Mouse (Mus musculus): Measurements from ENCODE around the gene Rapsn. TPM values are rescaled to one million over a fixed set of nuclear protein-coding genes. Genes with fewer than 3 reads are reported as not detected.
A peak's percentile ranks its signal among the peaks of the same experiment; 100 is the strongest.
"Not testable (repeated sequence)": the region's sequence is repeated elsewhere in the genome, so short reads cannot be mapped to it uniquely, and the experiment has no call there.

The Rapsn gene
- total and polyA plus RNA-seq, 2 experiments from 2014 or later: 1.1 TPM; not detected in 1

DNA sequence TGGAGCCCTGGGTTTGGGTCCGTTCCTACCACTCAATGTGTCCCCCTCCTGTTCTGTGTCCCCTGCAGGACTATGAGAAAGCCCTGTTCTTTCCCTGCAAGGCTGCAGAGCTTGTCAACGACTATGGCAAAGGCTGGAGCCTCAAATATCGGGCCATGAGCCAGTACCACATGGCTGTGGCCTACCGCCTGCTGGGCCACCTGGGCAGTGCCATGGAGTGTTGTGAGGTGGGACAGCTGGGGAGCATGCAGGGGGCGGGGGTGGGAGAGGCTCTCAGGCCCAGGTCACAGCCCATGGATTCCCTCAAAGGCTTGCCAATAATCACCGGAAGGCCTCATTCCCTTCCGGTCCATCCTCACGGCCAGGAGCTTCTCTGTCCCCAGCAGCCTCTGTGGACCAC is 6.4 kb downstream of the Rapsn start:
- no peak overlapping the region for H3K4me3 ChIP-seq (ENCODE audit: low read length)
- H3K4me2 ChIP-seq (ENCODE audit: low read depth, low read length): no peak overlapping the region
- DNase-seq (ENCODE audit: low spot score) (no peak), ATAC-seq (no peak)
- WGBS: 65% methylated on average over 8 of the region's 8 CpGs
- H3K36me3 ChIP-seq (ENCODE audit: insufficient read depth, low read length): no peaks in the 10 kb centered on the region
- no peaks in the 10 kb centered on the region for H3K4me1 ChIP-seq (ENCODE audit: insufficient read depth, low read length)
- no peak for TF ChIP-seq CTCF (IDR thresholded peaks at IDR 0.05; ENCODE audit: low read depth)
- no peak overlapping the region for H3K9ac ChIP-seq (replicated peaks; ENCODE audit: low read length)
- H3K9me3 ChIP-seq (ENCODE audit: low read length): no peaks in the 10 kb centered on the region
- no peak overlapping the region for H3K27ac ChIP-seq
- no peaks in the 10 kb centered on the region for H3K27me3 ChIP-seq (ENCODE audit: insufficient read depth, low read length)

DNA sequence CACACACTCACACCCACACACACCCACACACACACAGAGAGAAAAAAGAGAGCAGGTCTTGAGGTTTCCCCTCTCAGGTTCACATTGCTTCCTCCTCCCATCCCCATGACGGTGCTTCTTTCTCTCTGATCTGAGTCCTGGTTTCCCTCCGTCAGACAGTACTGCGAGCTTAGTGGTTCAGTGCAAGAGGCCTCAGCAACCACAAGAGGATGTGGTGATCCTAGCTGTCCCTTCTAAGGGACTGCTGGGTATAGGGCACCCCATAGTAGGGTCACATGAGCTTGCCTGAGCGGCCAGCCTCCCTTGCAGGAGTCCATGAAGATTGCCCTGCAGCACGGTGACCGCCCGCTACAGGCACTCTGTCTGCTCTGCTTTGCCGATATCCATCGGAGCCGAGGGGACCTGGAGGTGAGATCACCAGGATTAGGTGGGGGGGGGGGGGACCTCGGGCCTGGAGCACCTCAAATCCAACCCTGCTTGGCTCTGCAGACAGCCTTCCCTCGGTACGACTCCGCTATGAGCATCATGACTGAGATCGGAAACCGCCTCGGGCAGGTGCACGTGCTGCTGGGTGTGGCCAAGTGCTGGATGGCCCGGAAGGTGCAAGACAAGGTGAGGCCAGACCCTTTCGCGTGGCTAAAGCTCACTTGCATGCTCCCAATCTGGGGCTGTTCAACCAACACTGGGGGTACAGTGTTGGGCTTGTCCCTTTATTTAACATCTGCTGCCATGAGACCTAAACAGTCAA is 7.4 kb downstream of the Rapsn start:
- no peaks in the 10 kb centered on the region for H3K9me3 ChIP-seq (ENCODE audit: low read length)
- ATAC-seq: no peak
- WGBS: 72% methylated on average over 21 of the region's 21 CpGs

DNA sequence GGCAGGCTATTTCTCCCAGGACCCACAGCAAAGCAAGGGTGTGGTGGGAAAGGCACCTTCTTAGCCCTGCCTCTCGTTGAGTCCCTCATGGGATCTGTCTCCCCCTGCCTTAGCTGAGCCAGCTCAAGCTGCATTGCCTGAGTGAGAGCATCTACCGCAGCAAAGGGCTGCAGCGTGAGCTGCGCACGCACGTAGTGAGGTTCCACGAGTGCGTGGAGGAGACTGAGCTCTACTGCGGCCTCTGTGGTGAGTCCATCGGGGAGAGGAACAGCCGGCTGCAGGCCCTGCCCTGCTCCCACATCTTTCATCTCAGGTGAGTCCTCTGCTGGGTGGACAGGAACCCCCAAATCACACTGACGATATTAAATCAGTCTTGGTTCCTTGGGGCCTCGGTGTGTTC is 9.3 kb downstream of the Rapsn start:
- no peak for TF ChIP-seq CTCF (IDR thresholded peaks at IDR 0.05; ENCODE audit: low read depth)

More for the DNA sequence above, 7.4 kb downstream of the Rapsn start:
- H3K4me2 ChIP-seq (ENCODE audit: low read depth, low read length): no peak overlapping the region
- H3K36me3 ChIP-seq (ENCODE audit: insufficient read depth, low read length): no peaks in the 10 kb centered on the region
- no peak for TF ChIP-seq CTCF (IDR thresholded peaks at IDR 0.05; ENCODE audit: low read depth)
- H3K27ac ChIP-seq: no peak overlapping the region
- no peak for DNase-seq (ENCODE audit: low spot score)
- H3K9ac ChIP-seq (replicated peaks; ENCODE audit: low read length): no peak overlapping the region
- H3K4me1 ChIP-seq (ENCODE audit: insufficient read depth, low read length): no peaks in the 10 kb centered on the region
- no peak overlapping the region for H3K4me3 ChIP-seq (ENCODE audit: low read length)
- no peaks in the 10 kb centered on the region for H3K27me3 ChIP-seq (ENCODE audit: insufficient read depth, low read length)

DNA sequence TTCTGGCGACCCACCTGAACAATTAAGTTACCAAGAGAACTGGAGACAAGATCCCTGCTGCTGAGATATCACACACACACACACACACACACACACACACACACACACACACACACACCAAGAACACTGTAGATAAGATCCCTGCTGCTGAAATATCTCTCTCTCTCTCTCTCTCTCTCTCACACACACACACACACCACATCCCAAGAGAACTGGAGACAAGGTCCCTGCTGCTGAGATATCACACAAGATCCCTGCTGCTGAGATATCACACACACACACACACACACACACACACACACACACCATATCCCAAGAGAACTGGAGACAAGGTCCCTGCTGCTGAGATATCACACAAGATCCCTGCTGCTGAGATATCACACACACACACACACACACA is 10.4 kb downstream of the Rapsn start:
- H3K4me1 ChIP-seq (ENCODE audit: insufficient read depth, low read length); H3K9me3 ChIP-seq (ENCODE audit: low read length); ATAC-seq; H3K4me3 ChIP-seq (ENCODE audit: low read length); DNase-seq (ENCODE audit: low spot score); H3K27ac ChIP-seq; H3K4me2 ChIP-seq (ENCODE audit: low read depth, low read length); H3K36me3 ChIP-seq (ENCODE audit: insufficient read depth, low read length); H3K27me3 ChIP-seq (ENCODE audit: insufficient read depth, low read length); H3K9ac ChIP-seq (replicated peaks; ENCODE audit: low read length): not testable (repeated sequence)
- 80% methylated on average over 1 of the region's 1 CpGs for WGBS

More for the DNA sequence above, 9.3 kb downstream of the Rapsn start:
- H3K4me2 ChIP-seq (ENCODE audit: low read depth, low read length): no peak overlapping the region
- no peaks in the 10 kb centered on the region for H3K27me3 ChIP-seq (ENCODE audit: insufficient read depth, low read length)
- H3K4me3 ChIP-seq (ENCODE audit: low read length): no peak overlapping the region
- no peaks in the 10 kb centered on the region for H3K36me3 ChIP-seq (ENCODE audit: insufficient read depth, low read length)
- no peaks in the 10 kb centered on the region for H3K4me1 ChIP-seq (ENCODE audit: insufficient read depth, low read length)
- H3K9ac ChIP-seq (replicated peaks; ENCODE audit: low read length): no peak overlapping the region
- ATAC-seq (no peak), DNase-seq (ENCODE audit: low spot score) (no peak)
- no peak overlapping the region for H3K27ac ChIP-seq
- no peaks in the 10 kb centered on the region for H3K9me3 ChIP-seq (ENCODE audit: low read length)
- WGBS: 83% methylated on average over 13 of the region's 13 CpGs

DNA sequence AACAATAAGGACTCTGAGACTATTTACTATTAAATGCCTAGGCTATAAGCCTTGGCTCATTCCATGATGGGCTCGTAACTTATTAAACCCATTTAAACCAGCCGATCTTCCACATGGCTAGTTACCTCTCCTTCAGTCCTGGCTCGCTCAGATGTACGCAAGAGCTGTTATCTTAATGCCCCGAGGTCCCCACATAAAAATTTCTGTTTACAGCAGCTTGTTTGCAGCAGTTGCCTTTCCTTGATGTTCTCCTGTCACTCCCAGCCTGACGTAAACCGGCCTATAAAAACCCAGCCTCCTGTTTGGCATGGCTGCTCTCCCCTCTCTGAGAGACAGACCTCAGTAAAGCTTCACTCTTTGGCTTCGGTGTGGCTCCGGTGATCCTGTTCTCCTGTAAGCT is 11.9 kb downstream of the Rapsn start:
- no peak for TF ChIP-seq CTCF (IDR thresholded peaks at IDR 0.05; ENCODE audit: low read depth)
- DNase-seq (ENCODE audit: low spot score): no peak
- 81% methylated on average over 9 of the region's 9 CpGs for WGBS
- Histone ChIP-seq H3K36me3 (ENCODE audit: insufficient read depth, low read length) (no peaks in the 10 kb centered on the region), H3K4me2 (ENCODE audit: low read depth, low read length) (no peak overlapping the region), H3K27ac (no peak overlapping the region), H3K9me3 (ENCODE audit: low read length) (no peaks in the 10 kb centered on the region), H3K4me1 (ENCODE audit: insufficient read depth, low read length) (no peaks in the 10 kb centered on the region), H3K27me3 (ENCODE audit: insufficient read depth, low read length) (no peaks in the 10 kb centered on the region), H3K4me3 (ENCODE audit: low read length) (no peak overlapping the region), H3K9ac (replicated peaks; ENCODE audit: low read length) (no peak overlapping the region)
- ATAC-seq: no peak

DNA sequence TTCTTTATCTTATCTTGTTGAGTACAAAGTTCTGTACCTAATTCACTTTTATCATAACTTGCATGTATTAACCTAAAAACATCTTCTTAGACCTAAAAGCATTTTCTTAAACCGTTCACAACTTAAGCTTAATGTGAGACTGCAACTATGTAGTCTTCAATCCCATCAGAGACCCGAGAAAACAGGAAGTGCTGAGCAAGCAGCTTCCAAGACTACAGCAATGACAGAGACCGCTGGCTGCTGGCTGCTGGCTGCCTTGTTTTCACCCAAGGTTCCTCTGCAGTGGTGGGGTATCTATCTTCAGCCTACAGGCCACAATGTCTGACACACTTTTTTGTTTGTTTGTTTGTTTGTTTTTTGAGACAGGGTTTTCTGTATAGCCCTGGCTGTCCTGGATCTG is 16.5 kb downstream of the Rapsn start:
- H3K4me1 ChIP-seq (ENCODE audit: insufficient read depth, low read length): peaks cover 8% of the 10 kb centered on the region; the same call in 1 of the 2 replicates
- no peak overlapping the region for H3K4me2 ChIP-seq (ENCODE audit: low read depth, low read length)
- no peak for TF ChIP-seq CTCF (IDR thresholded peaks at IDR 0.05; ENCODE audit: low read depth)
- no peak overlapping the region for H3K4me3 ChIP-seq (ENCODE audit: low read length)
- no peaks in the 10 kb centered on the region for H3K27me3 ChIP-seq (ENCODE audit: insufficient read depth, low read length)
- peaks cover 15% of the 10 kb centered on the region for H3K36me3 ChIP-seq (ENCODE audit: insufficient read depth, low read length)
- no peak for ATAC-seq
- H3K9ac ChIP-seq (replicated peaks; ENCODE audit: low read length): no peak overlapping the region
- no peak overlapping the region for H3K27ac ChIP-seq
- H3K9me3 ChIP-seq (ENCODE audit: low read length): no peaks in the 10 kb centered on the region
- 82% methylated on average over 3 of the region's 3 CpGs for WGBS
- DNase-seq (ENCODE audit: low spot score): no peak

DNA sequence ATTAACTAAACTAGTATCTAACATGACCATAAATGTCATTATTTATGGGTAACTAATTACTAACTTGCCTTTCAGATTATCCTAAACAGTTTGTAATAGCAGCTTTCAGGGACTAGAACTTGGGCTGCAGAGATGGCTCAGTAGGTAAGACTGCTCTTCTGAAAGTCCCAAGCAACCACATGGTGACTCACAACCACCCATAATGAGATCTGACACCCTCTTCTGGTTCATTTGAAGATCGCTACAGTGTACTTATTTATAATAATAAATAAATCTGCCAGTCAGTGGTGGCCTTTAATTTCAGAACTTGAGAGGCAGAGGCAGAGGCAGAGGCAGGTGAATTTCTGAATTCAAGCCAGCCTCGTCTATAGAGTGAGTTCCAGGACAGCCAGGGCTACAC is 17.3 kb downstream of the Rapsn start:
- 48% methylated on average over 2 of the region's 2 CpGs for WGBS
- Histone ChIP-seq H3K4me3 (ENCODE audit: low read length) (no peak overlapping the region), H3K36me3 (ENCODE audit: insufficient read depth, low read length) (peaks cover 23% of the 10 kb centered on the region), H3K9me3 (ENCODE audit: low read length) (no peaks in the 10 kb centered on the region), H3K27me3 (ENCODE audit: insufficient read depth, low read length) (no peaks in the 10 kb centered on the region), H3K4me2 (ENCODE audit: low read depth, low read length) (no peak overlapping the region), H3K27ac (no peak overlapping the region), H3K9ac (replicated peaks; ENCODE audit: low read length) (no peak overlapping the region), H3K4me1 (ENCODE audit: insufficient read depth, low read length) (peaks cover 8% of the 10 kb centered on the region; the same call in 1 of the 2 replicates)
- ATAC-seq: no peak
- TF ChIP-seq CTCF (IDR thresholded peaks at IDR 0.05; ENCODE audit: low read depth): peak; percentile 23; the same call in 1 of the 2 replicates
- DNase-seq (ENCODE audit: low spot score): no peak
